Mouse (Mus musculus): Measurements from ENCODE around the gene Mpi. TPM values are rescaled to one million over a fixed set of nuclear protein-coding genes. Genes with fewer than 3 reads are reported as not detected.

Mpi gene
- polyA plus RNA-seq, 1 experiment from 2014 or later, result 66.9 TPM

DNA sequence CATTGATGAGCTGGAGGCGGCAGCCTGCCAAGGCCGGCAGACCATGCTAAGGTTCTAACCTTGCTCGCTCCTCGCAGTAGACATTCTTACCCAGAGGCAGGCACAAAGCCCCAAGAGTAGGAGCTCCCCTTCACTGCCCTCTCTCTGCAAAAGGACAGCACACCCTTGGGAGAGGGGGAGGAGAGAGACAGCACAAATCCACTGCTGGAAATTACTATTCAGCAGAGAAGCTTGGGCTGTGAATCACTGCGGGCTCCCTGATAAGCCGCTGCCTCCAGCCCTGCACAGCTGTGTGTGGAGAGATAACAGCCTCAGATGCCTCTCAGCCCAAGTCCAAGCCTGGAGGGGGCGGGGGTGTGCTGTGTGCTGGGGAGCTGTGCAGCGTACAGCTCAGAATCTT, 46.9 kb downstream of the Mpi start:
- Histone ChIP-seq H3K27ac (no peak overlapping the region), H3K4me3 (no peak overlapping the region), H3K9me3 (no peaks in the 10 kb centered on the region), H3K27me3 (ENCODE audit: poor library complexity, severe bottlenecking) (peaks cover 75% of the 10 kb centered on the region), H3K36me3 (replicated peaks) (no peaks in the 10 kb centered on the region), H3K4me1 (peaks cover 56% of the 10 kb centered on the region)
- WGBS, result 5% methylated on average over 8 of the region's 8 CpGs
- peak; percentile 33 for DNase-seq (ENCODE audit: extremely low spot score, low spot score)

- H3K4me3 ChIP-seq, result peak overlapping the region; percentile 57; the same call in 1 of the 2 replicates
- no peak for DNase-seq (ENCODE audit: extremely low spot score, low spot score)
- WGBS, result 52% methylated on average over 10 of the region's 10 CpGs
Measured at GRCm38 (mm10) chr9:57504891-57505290, 47.7 kb downstream of the Mpi start.

GRCm38 (mm10) chr9:57504381-57504700, 48.2 kb downstream of the Mpi start:
- Histone ChIP-seq H3K36me3 (replicated peaks) (no peaks in the 10 kb centered on the region), H3K27me3 (ENCODE audit: poor library complexity, severe bottlenecking) (peaks cover 80% of the 10 kb centered on the region), H3K4me3 (peak overlapping the region; percentile 57), H3K9me3 (no peaks in the 10 kb centered on the region), H3K4me1 (peaks cover 57% of the 10 kb centered on the region), H3K27ac (peak overlapping the region; percentile 59)
- under 1% methylated on average over 34 of the region's 34 CpGs for WGBS
- DNase-seq (ENCODE audit: extremely low spot score, low spot score), result peak; percentile 60

More at GRCm38 (mm10) chr9:57504891-57505290, 47.7 kb downstream of the Mpi start:
- H3K27me3 ChIP-seq (ENCODE audit: poor library complexity, severe bottlenecking), result peaks cover 77% of the 10 kb centered on the region
- no peaks in the 10 kb centered on the region for H3K9me3 ChIP-seq
- H3K36me3 ChIP-seq (replicated peaks), result no peaks in the 10 kb centered on the region
- no peak overlapping the region for H3K27ac ChIP-seq
- H3K4me1 ChIP-seq, result peaks cover 57% of the 10 kb centered on the region

- Histone ChIP-seq H3K9me3 (no peaks in the 10 kb centered on the region), H3K4me1 (peaks cover 57% of the 10 kb centered on the region), H3K4me3 (peak within 1 kb of the TSS; percentile 57), H3K36me3 (replicated peaks) (no peaks in the 10 kb centered on the region), H3K27me3 (ENCODE audit: poor library complexity, severe bottlenecking) (peaks cover 86% of the 10 kb centered on the region), H3K27ac (peak within 1 kb of the TSS; percentile 59)
- WGBS, result under 1% methylated on average over 46 of the region's 46 CpGs
- peak; percentile 53 for DNase-seq (ENCODE audit: extremely low spot score, low spot score)
Measured at GRCm38 (mm10) chr9:57503622-57504380, 48.8 kb downstream of the Mpi start, which contains the start of gene Rpp25. TSS of gene Rpp25 (plus strand) at chr9:57504026.

- no peaks in the 10 kb centered on the region for H3K9me3 ChIP-seq
- H3K4me1 ChIP-seq, result peaks cover 57% of the 10 kb centered on the region
- peaks cover 93% of the 10 kb centered on the region for H3K27me3 ChIP-seq (ENCODE audit: poor library complexity, severe bottlenecking)
- DNase-seq (ENCODE audit: extremely low spot score, low spot score), result peak; percentile 28
- peak overlapping the region; percentile 57 for H3K4me3 ChIP-seq
- H3K27ac ChIP-seq, result no peak overlapping the region
- 3% methylated on average over 23 of the region's 23 CpGs for WGBS
- H3K36me3 ChIP-seq (replicated peaks), result no peaks in the 10 kb centered on the region
Measured at GRCm38 (mm10) chr9:57502911-57503621, 49.5 kb downstream of the Mpi start.

GRCm38 (mm10) chr9:57501861-57502260, 50.7 kb downstream of the Mpi start:
- DNase-seq (ENCODE audit: extremely low spot score, low spot score), result peak; percentile 60
- no peaks in the 10 kb centered on the region for H3K9me3 ChIP-seq
- peak overlapping the region; percentile 38 for H3K4me3 ChIP-seq
- no peaks in the 10 kb centered on the region for H3K36me3 ChIP-seq (replicated peaks)
- H3K27me3 ChIP-seq (ENCODE audit: poor library complexity, severe bottlenecking), result peaks cover 99% of the 10 kb centered on the region
- no peak overlapping the region for H3K27ac ChIP-seq
- H3K4me1 ChIP-seq, result peaks cover 57% of the 10 kb centered on the region
- WGBS, result under 1% methylated on average over 20 of the region's 20 CpGs

- peak overlapping the region; percentile 38 for H3K4me3 ChIP-seq
Measured at GRCm38 (mm10) chr9:57501452-57501851, 51.1 kb downstream of the Mpi start.

DNA sequence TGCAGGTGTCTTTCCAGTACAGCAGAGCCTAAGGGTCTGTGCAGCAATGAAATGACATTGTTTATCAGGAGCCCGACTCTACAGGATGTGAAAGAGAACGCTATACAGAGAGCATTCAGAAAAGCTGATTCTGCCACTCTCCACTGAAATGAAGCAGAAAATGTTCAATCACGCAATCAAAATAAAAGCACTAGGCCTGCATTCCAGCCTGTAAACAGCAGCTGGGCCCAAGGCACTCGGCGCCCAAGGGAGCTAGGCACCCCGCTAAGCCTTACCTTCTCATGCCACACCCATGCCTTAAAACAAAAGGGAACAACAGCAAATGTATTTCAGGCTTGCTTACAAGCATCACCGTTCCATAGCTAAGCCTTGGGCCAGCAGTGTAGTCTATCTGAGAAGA, 54.0 kb downstream of the Mpi start:
- 57% methylated on average over 7 of the region's 7 CpGs for WGBS
- H3K27me3 ChIP-seq (ENCODE audit: poor library complexity, severe bottlenecking), result peaks cover 75% of the 10 kb centered on the region
- no peaks in the 10 kb centered on the region for H3K9me3 ChIP-seq
- H3K4me1 ChIP-seq, result peaks cover 29% of the 10 kb centered on the region
- H3K27ac ChIP-seq, result no peak overlapping the region
- H3K36me3 ChIP-seq (replicated peaks), result no peaks in the 10 kb centered on the region
- H3K4me3 ChIP-seq, result no peak overlapping the region
- DNase-seq (ENCODE audit: extremely low spot score, low spot score), result no peak

More at GRCm38 (mm10) chr9:57501452-57501851, 51.1 kb downstream of the Mpi start:
- Histone ChIP-seq H3K27me3 (ENCODE audit: poor library complexity, severe bottlenecking) (peaks cover 98% of the 10 kb centered on the region), H3K36me3 (replicated peaks) (no peaks in the 10 kb centered on the region), H3K4me1 (peaks cover 57% of the 10 kb centered on the region), H3K9me3 (no peaks in the 10 kb centered on the region), H3K27ac (no peak overlapping the region)
- WGBS, result 4% methylated on average over 13 of the region's 13 CpGs
- no peak for DNase-seq (ENCODE audit: extremely low spot score, low spot score)

GRCm38 (mm10) chr9:57497236-57497635, 55.3 kb downstream of the Mpi start:
- H3K27ac ChIP-seq, result no peak overlapping the region
- H3K36me3 ChIP-seq (replicated peaks), result no peaks in the 10 kb centered on the region
- H3K9me3 ChIP-seq, result no peaks in the 10 kb centered on the region
- 85% methylated on average over 5 of the region's 5 CpGs for WGBS
- H3K4me3 ChIP-seq, result no peak overlapping the region
- peaks cover 62% of the 10 kb centered on the region for H3K27me3 ChIP-seq (ENCODE audit: poor library complexity, severe bottlenecking)
- peaks cover 16% of the 10 kb centered on the region for H3K4me1 ChIP-seq
- DNase-seq (ENCODE audit: extremely low spot score, low spot score), result no peak

DNA sequence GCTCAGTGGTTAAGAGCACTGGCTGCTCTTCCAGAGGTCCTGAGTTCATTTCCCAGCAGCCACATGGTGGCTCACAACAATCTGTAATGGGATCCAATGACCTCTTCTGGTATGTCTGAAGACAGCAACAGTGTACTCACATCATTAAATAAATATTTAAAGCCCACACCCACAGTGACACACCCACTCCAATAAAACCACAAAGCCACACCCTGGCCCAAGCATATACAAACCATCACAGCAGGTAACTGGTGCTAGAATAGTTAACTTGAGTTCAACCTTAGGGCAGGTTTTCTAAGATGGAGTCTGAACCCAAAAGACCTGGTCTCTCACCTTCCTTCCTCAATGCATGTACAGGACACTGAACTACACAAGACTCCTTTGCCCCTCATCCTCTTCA, 57.6 kb downstream of the Mpi start:
- no peak overlapping the region for H3K27ac ChIP-seq
- H3K4me3 ChIP-seq, result no peak overlapping the region
- no peaks in the 10 kb centered on the region; the same call in 1 of the 2 replicates for H3K4me1 ChIP-seq
- H3K9me3 ChIP-seq, result peaks cover 3% of the 10 kb centered on the region; the same call in 1 of the 2 replicates
- DNase-seq (ENCODE audit: extremely low spot score, low spot score), result no peak
- H3K27me3 ChIP-seq (ENCODE audit: poor library complexity, severe bottlenecking), result peaks cover 40% of the 10 kb centered on the region
- no peaks in the 10 kb centered on the region for H3K36me3 ChIP-seq (replicated peaks)

Other genes starting within 250 kb of the Mpi start
- 24.8 and 25.6 TPM in 2 replicates for gene Ppcdc, start 112.6 kb downstream of the Mpi start, polyA plus RNA-seq (2016; fragmentation: Nextera tagmentation; extraction: Ambion mirVana)
- gene Scamp5, start 84.7 kb downstream of the Mpi start, polyA plus RNA-seq (2016; fragmentation: Nextera tagmentation; extraction: Ambion mirVana), result 12.9 and 15.5 TPM in 2 replicates
- gene Rpp25, start 48.7 kb downstream of the Mpi start, polyA plus RNA-seq (2016; fragmentation: Nextera tagmentation; extraction: Ambion mirVana), result 1.2 and 1.4 TPM in 2 replicates
- gene Cox5a, start 31.5 kb downstream of the Mpi start, polyA plus RNA-seq (2016; fragmentation: Nextera tagmentation; extraction: Ambion mirVana), result 686 and 693 TPM in 2 replicates
- 17.7 and 18.7 TPM in 2 replicates for gene Fam219b, start 15.2 kb downstream of the Mpi start, polyA plus RNA-seq (2016; fragmentation: Nextera tagmentation; extraction: Ambion mirVana)
- gene Scamp2, start 8.2 kb upstream of the Mpi start, polyA plus RNA-seq (2016; fragmentation: Nextera tagmentation; extraction: Ambion mirVana), result 51.1 and 52.8 TPM in 2 replicates
- gene Ulk3, start 36.7 kb upstream of the Mpi start, polyA plus RNA-seq (2016; fragmentation: Nextera tagmentation; extraction: Ambion mirVana), result 12.8 and 14.7 TPM in 2 replicates
- 1.9 and 2.9 TPM in 2 replicates for gene Cplx3, start 53.5 kb upstream of the Mpi start, polyA plus RNA-seq (2016; fragmentation: Nextera tagmentation; extraction: Ambion mirVana)
- gene Lman1l, start 68.0 kb upstream of the Mpi start, polyA plus RNA-seq (2016; fragmentation: Nextera tagmentation; extraction: Ambion mirVana), result not detected in 2 replicates
- 28.8 and 33.9 TPM in 2 replicates for gene Csk, start 100.9 kb upstream of the Mpi start, polyA plus RNA-seq (2016; fragmentation: Nextera tagmentation; extraction: Ambion mirVana)
- gene Cyp1a2, start 130.9 kb upstream of the Mpi start, polyA plus RNA-seq (2016; fragmentation: Nextera tagmentation; extraction: Ambion mirVana), result not detected in 2 replicates
- 0.14 TPM in 1 of 2 replicates, not detected in the other for gene Cyp1a1, start 135.2 kb upstream of the Mpi start, polyA plus RNA-seq (2016; fragmentation: Nextera tagmentation; extraction: Ambion mirVana)
- 42.8 and 43.9 TPM in 2 replicates for gene Edc3, start 155.8 kb upstream of the Mpi start, polyA plus RNA-seq (2016; fragmentation: Nextera tagmentation; extraction: Ambion mirVana)
- 92.5 and 95.1 TPM in 2 replicates for gene Clk3, start 213.1 kb upstream of the Mpi start, polyA plus RNA-seq (2016; fragmentation: Nextera tagmentation; extraction: Ambion mirVana)